Mouse (Mus musculus): ENCODE data around the gene Inpp4b. TPM values are rescaled to one million over a fixed set of nuclear protein-coding genes. Genes with fewer than 3 reads are reported as not detected.

Inpp4b gene
- total RNA-seq, 2 experiments from 2014 or later, result 6.7 to 12.6 TPM

DNA sequence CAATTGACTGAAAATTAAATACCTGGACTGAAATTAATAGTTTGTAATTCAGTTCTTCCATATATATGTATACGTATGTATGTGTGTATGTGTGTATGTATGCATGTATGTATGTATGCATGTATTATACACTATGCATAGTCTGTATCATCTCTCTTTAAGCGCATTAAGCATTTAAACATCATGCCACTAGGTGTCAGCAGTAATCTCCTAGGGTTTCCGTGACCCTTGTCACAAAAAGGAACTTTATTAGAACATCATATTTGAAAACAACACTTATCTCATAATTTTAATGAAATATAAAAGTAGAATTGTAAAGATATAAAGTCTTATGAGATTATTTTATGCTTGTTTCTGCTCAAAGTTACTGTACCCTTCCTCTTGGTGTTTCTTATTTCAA, 136.3 kb downstream of the Inpp4b start:
- DNase-seq, result peak; percentile 28

DNA sequence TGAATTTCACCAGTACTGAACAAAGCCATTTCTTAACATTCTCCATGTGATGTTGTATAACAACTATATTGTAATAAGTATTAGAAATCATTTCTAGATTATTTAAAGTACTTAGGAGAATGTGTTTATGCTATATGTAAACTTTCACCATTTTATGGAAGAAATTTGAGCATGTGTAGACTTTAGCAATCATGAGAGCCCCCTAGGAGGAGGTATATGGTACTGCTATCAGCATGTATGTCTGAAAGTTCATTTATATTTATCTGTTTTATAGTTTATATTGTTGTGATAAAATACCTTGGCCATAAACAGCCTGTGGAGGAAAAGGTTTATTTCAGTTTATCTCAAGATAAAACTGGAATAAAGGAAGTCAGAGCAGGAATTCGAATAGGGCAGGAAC, 141.5 kb downstream of the Inpp4b start:
- DNase-seq, result no peak

DNA sequence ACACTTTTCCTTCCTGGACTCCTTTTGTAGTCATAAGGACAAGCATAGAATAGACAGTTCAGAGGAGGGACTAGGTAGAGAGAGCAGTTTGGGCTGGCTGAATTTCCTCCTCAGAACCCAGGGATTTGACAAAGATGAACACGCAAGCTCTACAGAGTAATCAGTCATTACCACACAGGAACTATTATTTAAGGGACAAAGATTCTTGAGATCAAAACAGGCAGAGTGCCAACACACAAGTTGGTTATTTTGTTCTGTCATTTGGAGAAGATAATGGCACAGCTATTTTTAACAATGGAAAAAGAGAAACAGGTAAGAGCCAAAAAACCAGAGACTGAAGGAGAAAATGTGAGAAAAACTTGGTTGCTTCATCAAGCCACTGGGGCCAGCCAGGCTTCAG, 143.3 kb downstream of the Inpp4b start:
- no peak for DNase-seq

DNA sequence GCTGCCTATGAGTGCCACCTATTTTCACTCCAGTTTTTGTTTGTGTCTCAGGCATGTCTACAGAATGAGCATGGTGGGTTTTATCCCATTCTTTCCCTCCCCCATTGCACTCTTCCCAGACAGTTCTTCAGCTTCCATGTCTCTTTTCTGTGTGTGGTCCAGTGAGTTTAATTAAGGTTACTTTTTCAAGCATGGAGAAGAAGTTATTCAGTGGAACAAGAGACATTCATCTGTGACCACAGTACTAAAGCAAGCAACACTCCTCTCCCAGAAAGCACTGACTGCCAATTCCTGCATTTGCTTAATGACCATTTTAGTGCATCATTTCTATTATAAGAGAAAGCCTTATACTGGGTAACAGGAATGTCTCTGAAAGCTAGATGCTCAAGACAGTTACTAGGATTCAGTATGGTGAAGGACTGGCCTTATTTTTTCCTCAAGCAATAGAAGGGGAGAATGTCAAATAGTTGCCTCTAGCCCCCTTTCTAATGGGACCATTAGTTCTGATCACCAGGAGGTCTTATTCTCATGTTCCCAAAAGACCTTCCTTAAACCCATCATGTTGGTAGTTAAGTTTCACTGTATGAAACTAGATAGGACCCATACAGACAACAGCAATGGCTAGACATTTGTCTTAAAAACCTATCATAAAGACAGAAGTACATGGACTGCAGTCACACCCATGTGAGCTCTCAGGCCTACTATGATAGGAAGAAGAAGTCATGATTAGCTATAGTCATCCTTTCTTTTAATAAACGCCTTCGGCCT, 147.7 kb downstream of the Inpp4b start:
- DNase-seq, result no peak

DNA sequence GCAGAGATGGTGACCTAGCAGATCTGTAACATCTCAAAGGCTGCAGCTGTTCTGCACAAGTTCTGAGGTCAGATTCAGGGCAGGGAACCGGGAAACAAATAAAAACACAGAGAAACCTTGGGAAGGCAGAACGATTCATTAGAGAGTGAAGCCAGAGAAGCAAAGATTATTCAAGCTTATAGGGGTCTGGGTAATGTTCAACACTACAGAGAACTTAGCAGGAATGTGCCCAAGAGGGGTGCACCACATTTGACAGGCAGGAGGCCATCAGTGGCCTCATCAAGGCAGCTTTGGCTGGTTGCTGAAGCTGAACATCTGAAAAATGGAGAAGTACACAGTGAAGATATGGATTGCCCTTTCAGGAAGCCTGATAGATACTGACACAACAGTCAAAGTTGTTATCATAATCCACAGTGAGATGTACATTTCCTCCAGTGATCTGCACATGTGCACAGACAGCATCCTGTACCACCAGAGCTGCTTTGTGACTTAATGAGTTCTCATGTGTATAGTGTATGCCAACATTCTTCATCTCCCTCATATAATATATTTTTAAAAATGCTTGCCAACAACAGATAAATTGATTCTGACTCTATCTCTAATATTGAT, 148.8 kb downstream of the Inpp4b start:
- DNase-seq, result no peak

DNA sequence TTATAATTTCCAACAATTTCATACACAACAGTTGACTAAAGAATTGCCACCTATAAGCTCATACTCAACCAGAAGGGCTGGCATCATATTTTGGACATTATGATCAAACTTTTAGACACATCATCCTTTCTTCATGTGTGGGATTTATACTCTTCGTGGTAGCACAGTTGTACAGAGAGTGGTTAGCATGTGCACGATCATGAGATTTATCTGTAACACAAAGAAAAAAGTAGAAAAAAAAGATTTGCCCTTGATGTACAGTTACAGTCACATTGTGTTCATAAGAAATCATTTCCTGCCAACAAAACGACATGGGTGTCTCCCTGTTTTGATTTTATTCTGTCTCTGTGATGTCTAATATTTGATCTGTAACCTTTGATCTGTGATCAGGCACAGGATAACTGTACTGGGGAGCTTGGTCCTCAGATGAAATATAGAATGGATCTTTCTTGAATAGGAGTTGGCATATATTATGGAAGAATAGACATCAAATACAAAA, 149.4 kb downstream of the Inpp4b start:
- no peak for DNase-seq

DNA sequence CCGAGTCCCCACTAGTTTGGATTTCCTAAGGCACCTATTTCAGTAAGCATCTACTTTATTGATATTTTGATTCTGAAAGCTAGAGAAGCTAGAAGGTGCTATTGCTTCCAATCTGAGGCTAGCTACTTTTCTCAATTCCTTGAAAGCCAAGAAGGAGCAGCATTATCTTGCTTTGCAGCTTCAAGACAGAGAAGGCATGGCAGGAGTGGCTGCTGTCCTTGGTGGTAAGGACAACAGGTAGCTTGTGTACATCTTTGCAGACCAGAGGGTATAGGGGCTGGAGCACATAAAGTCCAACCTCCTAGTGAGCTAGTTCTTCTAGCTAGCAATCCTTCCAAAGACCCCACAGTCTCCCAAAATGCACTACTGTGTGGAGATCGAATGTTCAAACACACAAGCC, 152.5 kb downstream of the Inpp4b start:
- DNase-seq, result no peak

DNA sequence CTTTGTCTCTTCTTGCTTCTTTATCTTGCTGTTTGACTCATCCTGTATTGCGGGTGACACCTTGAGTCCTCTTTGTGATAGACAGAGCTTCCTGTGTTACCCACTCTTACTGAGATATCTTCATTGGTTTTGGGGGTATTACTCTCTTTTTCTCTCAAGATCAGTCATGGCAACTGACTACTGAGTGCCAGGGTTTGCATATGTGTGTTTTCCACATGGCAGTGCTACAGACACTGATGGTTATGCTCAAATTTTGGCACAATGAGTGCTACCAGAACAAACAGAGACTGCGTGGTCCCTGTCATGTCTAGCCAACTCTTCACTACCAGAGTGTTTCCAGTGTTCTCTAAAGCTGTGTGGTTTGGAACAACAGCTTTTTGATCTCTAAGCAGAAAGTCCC, 155.3 kb downstream of the Inpp4b start:
- no peak for DNase-seq

DNA sequence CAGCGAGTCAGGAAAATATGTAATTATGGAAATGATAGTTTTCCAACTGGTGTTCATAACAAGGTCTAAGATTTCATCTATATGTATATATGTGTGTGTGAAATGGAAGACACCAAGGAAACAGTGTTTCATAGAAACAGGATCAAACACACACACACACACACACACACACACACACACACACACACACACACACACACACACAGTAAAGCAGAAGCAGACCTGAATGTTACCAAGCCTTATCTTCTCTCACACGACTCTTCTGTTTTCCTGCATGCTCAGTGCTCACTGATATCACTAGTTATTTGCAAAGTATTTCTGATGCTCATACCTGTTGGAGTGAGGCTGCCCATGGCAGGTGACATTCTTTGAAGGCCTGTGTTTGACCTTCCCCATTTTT, 159.9 kb downstream of the Inpp4b start:
- DNase-seq, result no peak

DNA sequence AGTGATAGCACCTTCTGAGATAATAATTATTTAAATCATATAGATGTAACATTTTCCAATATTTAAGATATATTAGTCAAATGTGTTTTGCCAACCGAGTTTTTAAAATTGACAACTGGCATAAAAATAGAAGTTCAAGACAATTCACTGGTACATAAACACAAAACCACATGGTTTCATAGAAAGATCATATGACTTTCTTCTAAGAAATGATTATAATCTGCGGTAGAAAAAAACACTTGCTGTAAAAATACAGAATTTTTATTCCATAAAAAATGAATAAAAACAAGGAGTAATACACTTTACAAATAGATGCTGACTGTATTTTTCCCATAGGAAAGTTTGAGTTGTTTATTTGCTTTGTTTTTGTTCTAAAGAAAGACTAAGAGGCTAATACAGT, 160.6 kb downstream of the Inpp4b start:
- DNase-seq, result no peak

DNA sequence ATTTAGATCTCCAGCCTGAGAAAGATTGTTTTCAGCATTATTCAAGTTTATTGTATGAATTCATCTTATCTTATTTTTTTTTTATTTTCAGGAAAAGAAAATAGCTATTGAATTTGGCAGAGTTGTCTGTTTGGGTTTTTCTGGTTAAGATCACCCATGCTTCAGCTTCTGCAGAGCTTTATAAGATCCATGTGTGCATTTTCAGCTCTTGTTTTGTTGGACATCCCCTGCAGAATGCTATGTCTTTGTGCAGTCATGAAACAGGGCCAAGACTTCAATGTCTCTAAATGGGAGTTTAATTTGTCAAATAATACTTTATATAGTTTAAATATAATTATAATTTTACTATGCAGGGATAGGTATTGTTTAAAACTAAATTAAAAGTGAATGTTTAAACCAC, 170.5 kb downstream of the Inpp4b start:
- no peak for DNase-seq

DNA sequence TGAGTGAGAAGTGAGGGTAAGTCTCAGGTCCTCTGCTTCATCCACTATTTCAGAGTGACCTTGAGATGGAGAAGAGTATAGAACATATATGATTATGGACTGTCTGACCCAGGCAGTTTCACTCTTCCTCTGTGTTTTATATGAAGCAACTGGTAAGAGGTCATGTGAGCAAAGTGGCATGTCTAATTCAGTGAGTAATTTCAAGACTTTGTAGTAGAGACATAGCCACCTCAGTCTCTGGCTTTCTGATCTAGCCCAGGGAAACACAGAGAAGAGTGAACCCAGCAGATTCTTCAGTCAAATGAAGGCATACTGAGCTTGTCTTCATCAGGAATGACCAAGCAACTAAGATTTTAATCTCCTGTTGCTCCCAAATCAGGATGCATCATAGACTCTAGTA, 172.1 kb downstream of the Inpp4b start:
- no peak for DNase-seq

DNA sequence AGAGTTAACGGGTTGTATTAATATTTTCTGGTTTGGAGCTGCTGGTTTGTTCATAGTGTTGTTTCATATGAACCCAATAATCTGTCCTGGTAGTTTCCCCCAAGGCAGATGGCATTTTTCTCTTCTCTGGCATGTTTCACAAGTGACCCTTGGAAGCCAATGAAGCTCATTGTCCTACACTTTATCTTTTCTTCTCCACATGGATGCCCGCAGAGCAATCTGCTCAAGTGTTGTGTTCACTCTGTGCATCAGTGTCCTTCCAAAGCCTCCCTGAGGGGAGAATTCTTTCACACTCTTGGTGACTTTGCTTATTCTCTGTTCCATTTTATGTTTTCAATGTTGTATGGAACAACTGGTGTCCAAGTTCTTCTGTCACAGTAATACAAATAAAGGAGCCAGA, 179.7 kb downstream of the Inpp4b start:
- no peak for DNase-seq

DNA sequence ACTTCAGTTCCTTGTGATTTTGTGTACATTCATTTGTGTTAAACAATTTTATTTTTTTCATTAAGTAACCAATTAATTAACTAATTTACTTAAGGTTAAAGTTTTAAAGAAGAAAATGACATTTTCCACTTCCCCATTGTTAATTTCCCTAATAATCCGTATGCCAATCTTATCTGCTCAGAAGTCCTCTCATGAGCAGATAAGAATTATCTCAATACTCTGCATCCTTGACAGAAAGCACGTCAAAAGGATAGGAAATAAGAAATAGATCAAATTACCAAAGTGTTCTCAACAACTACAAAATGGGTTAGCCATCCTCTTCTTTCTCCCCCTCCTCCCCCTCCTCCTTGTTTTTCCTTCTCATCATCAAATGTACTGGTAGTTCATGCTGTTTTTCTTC, 182.2 kb downstream of the Inpp4b start:
- no peak for DNase-seq

DNA sequence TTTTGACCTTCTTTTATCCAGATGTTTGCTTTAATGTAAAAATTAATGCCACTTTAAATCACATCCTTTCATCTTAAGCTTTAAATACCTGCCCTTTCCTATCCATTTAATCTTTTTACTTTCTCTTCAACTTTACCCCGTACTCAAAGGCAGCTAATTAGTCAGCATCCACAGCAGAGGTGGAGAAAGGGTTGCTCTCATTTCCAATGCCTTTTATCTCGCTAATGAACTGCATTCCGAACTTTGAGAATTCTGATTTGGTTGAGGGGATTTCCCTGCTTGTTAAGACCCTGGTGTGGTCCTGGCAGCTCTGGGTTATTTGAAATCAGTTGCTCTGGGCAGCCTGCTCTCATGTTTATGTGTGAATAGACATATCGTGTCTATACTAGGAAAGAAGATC, 185.3 kb downstream of the Inpp4b start:
- no peak for DNase-seq

DNA sequence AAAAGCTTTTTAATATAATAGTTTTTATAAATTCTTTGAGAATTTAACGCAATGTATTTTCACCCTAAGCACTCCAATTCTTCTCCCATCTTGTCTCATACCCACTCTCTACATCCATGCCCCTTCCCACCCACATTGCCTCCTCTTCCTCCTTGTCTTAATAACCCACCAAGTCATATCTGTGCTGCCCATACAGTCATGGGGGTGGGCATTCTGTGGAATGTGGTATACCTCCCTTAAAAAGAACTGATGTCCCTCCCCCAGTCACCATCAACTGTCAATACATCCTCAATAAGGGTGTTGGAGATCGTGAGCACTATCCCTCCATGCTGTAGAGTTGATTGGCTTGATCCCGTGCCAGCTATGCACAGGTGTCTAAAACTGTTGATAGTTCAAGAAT, 196.0 kb downstream of the Inpp4b start:
- DNase-seq, result no peak

DNA sequence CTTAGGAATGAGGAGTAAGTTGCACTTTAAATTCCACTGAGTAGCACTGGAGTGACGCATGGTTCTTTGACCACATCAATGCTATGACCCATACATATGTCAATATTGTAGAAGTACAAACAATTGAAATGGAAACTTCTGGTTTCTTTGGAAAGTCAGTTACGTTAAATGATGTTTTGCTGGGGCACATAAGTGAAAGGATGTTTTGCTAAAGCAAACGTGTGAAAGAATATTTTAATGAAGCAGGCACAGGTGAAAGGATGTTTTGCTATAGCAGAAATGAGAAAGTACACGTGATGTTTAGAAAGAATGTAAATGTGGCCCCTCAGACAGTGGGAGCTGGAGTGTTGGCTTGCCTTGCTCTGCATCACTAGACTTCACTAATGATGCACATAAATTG, 216.2 kb downstream of the Inpp4b start:
- no peak for DNase-seq

DNA sequence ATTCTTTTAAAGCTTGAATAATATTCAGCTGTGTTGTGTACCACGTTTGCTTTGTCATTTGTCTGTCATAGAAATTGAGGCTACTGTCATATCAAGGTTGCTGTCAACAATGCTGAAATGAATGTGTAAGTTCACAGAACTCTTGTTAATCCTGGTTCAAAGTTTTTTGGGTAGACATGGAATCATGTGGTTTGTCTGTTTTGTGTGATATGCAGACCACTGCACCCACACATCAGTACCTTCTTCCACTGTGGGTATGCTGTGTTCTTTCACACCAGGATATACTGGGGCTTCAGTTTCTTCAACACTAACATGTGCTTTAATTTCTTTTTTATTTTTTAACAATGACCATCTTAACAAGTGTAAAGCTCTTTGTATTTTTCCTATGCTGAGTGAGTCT, 220.0 kb downstream of the Inpp4b start:
- DNase-seq, result no peak

DNA sequence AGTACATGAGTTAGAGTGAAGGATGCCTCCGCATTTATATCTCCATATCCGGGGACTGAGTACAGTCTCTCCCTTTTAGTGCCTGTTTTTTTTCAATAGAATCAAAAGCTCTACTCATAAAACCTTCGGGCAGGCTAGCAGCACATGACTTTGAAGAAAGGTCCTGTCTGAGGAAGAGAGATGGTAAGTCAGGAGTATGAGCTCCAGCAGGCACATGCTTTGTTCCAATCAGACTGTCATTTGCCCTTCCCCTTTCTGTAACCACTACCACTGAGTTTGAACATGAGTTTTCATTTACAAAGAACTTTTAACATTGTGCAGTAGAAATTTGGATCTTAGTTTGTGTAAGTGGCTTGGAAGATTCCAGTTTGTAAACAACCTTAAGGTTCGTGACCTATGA, 223.1 kb downstream of the Inpp4b start:
- DNase-seq, result no peak

DNA sequence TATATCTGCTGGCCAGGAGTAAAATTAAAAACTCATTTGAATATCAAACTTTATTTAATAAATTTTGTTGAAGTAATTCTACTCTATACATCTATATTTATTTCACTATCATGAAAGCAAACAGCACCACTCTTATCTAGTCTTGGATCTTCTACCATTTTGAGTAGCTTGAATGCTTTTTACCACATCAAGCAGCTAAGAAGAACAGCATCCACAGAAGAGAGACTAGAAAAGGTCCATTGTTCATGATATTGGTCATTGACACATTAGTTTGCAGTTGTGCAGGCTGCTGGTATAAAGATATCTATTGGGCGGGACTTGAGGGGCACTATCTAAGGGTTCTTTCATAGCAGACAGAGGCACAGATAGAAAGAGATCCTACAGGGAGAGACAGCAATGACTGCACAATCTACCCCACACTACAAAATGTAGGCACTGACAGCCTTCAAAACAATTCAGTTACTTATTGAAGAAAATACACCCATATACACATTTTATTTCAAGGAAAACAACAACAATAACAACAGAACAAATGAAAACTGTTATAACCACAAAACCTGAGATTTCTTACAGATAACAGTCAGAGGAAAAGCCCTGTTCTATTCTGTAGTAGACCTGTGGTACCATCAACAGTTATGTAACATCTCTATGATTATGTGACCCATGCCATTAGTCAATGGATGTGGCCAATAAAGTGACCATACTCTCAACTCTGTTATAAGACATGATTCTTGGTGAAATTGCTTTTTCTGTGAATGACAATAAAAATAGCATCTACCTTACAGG, 230.2 kb downstream of the Inpp4b start:
- DNase-seq, result no peak

DNA sequence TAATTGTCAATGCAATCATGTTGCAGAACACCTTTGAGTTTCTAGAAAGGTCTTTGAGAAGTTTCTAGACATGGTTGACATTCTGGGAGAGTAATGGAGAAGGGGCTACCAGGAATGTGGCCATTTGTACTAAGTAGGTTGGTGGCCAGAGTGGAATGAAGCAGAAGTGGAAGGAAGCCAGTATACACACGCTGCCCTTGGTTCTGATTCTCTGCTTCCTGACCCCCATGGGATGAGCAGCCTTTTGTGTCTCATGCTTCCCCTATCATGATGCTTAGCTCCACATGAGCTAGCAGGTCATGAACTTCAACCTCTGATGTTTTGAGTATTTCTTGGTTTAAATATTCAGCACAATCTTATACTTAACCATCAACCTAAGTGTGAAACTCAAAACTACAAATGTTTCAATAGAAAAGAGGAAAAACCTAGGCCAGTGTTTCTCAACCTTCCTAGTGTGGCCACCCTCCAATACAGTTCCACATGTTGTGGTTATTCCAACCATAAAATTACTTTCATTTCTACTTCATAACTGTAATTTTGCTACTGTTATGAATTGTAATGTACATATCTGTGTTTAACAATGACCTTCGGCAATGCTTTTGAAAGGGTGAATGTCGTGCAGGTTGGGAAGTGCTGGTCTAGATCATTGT, 233.0 kb downstream of the Inpp4b start:
- no peak for DNase-seq

DNA sequence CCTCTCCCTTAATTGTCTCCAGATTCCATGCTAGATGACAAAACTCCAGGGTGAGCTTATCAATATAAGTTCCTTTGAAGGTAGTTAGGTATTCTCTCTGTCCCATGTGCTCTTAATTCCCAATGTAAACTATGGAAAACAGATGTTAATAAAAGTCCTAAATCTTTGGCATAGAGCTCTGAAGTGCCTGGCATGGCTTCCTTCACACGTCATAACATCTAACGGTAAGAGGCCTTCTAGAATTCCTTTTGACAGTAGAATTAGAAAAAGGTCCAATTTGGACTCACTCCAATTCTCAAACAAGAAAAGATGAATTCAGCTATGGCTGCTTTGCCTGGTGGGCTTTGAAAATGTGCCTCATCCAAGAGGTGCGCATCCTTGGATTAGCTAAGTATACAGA, 236.6 kb downstream of the Inpp4b start:
- no peak for DNase-seq
